Mouse (Mus musculus) neural tube, embryonic 14.5 days (tissue): ENCODE data around the gene Tars. TPM values are rescaled to one million over a fixed set of nuclear protein-coding genes. Genes with fewer than 3 reads are reported as not detected.

Experiments used
- ATAC-seq: fragments of 200-750 bp; cut with Nextera tagmentation; 2 replicates; pipeline ENCODE4 v1.8.0; 2017; ENCODE audit warnings: low read depth, mild to moderate bottlenecking, moderate TSS enrichment, moderate library complexity
- H3K27ac ChIP-seq: fragments of 300-500 bp; sonication (generic); 2 replicates; pipeline ENCODE4 v1.5.1; 2014; ENCODE audit warnings: low read depth, mild to moderate bottlenecking, control low read depth, low read length, moderate library complexity, mixed read lengths
- H3K27me3 ChIP-seq: fragments of 300-500 bp; sonication (generic); 2 replicates; pipeline ENCODE4 v1.6.1; 2014; ENCODE audit warnings: low read length; ENCODE audit not compliant: control insufficient read depth, insufficient read depth
- H3K36me3 ChIP-seq: fragments of 300-500 bp; sonication (generic); 2 replicates; pipeline ENCODE4 v1.6.1; 2014; ENCODE audit warnings: low read length, mixed read lengths; ENCODE audit not compliant: control insufficient read depth, insufficient read depth
- H3K4me1 ChIP-seq: fragments of 300-500 bp; sonication (generic); 2 replicates; pipeline ENCODE4 v1.6.1; 2014; ENCODE audit warnings: low read length; ENCODE audit not compliant: control insufficient read depth, insufficient read depth
- H3K4me2 ChIP-seq: fragments of 300-500 bp; sonication (generic); 2 replicates; pipeline ENCODE4 v1.6.1; 2014; ENCODE audit warnings: mild to moderate bottlenecking, low read depth, low read length, control low read depth
- H3K4me3 ChIP-seq: fragments of 300-500 bp; sonication (generic); 2 replicates; pipeline ENCODE4 v1.5.1; 2014; ENCODE audit warnings: low read depth, low read length, control low read depth, mixed read lengths
- H3K9ac ChIP-seq: fragments of 300-500 bp; sonication (generic); replicated peaks from 2 replicates; pipeline ENCODE4 v1.6.1; 2014; ENCODE audit warnings: low read depth, mild to moderate bottlenecking, control low read depth, low read length, mixed read lengths
- H3K9me3 ChIP-seq: fragments of 300-500 bp; sonication (generic); 2 replicates; pipeline ENCODE4 v1.6.1; 2016; ENCODE audit warnings: low read length; ENCODE audit not compliant: control insufficient read depth
- WGBS: fragments of 180-500 bp; shearing (Covaris S2); extraction: QIAGEN DNeasy Blood & Tissue Kit; methylation state at CpG from one replicate; pipeline ENCODE4 v1.1.7; 2014; 5-methylcytosine and 5-hydroxymethylcytosine counted together
- polyA plus RNA-seq: library from polyadenylated mRNA; unstranded; fragments of >200 nt; fragmentation: Nextera tagmentation; extraction: Ambion mirVana; gene quantifications from 2 replicates; pipeline ENCODE4 v1.2.1, GENCODE M21; 2014

Tars gene
- 45.4 and 50.0 TPM in 2 replicates for polyA plus RNA-seq

DNA sequence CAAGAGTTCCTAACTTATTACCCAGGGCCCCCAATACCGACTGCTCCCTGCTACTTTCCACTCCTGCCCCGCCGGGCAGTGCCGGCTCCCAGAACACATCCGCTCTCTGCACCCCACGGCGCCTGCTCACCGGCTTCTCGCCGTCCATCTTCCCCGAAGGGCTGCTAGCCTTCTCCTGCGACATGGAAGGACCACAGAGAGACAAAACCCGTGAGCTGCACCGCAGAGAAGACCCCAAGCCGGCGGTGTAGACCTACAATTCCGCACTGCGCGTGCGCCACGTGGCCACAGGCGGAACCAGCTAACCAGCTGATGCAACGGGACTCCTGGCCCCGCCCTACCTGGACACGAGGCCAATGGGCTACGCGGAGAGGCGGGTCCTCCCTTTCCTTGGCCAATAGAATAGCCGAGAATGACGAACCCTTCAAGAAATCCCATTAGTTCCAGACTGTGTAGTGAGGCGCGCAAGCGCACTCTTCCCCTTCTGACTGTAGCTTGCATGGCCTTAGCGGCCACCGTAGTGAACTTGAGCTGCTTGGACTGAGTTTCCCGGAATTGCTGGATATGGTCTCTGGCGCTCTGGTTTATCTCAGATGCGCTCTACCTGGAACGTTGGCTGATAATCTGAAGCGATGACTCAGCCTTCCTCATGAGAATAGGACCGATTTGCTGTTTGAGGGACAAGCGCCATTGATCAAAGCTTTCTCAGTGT, at the start of gene Tars:
Gene Tars, minus strand, starts transcription at position 310 of the 712 bp plus-strand sequence.
- peak; percentile 100 for ATAC-seq
- H3K4me2 ChIP-seq: peak within 1 kb of the TSS; percentile 85
- H3K27ac ChIP-seq: peak within 1 kb of the TSS; percentile 60
- peaks cover 7% of the 10 kb centered on the region; the same call in 1 of the 2 replicates for H3K4me1 ChIP-seq
- H3K36me3 ChIP-seq: 0 out of 2 replicates have a peak, but pooled peaks cover 3% of the 10 kb centered on the region
- under 1% methylated on average over 42 of the region's 42 CpGs for WGBS
- no peaks in the 10 kb centered on the region for H3K27me3 ChIP-seq
- H3K4me3 ChIP-seq: peak within 1 kb of the TSS; percentile 79
- H3K9ac ChIP-seq: peak within 1 kb of the TSS; percentile 72
- no peaks in the 10 kb centered on the region for H3K9me3 ChIP-seq

DNA sequence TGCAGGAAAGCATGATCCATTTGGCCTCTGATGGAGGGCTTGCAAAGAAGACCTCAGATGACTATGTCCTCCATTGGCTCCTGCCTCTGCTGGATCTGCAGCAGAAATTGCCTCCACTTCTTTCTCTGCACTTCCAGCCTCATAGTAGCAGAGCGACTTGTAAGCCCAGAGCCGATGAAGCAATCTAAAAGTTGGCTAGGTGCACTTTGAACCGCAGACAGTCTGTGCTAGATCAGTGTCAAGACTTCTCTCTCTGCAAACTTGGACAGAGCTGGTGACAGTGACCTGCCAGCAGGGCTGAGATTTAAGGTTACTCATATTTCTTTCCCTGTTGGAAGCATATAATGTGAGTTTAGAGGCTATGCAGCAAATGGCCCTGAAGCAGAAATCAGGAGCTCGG, 37.9 kb upstream of the Tars start:
- WGBS: 94% methylated on average over 4 of the region's 4 CpGs
- no peak overlapping the region for H3K4me3 ChIP-seq
- no peak overlapping the region for H3K27ac ChIP-seq
- no peak overlapping the region for H3K4me2 ChIP-seq
- no peaks in the 10 kb centered on the region for H3K36me3 ChIP-seq
- ATAC-seq: no peak
- H3K9ac ChIP-seq: no peak overlapping the region
- no peaks in the 10 kb centered on the region for H3K27me3 ChIP-seq
- H3K9me3 ChIP-seq: no peaks in the 10 kb centered on the region
- H3K4me1 ChIP-seq: no peaks in the 10 kb centered on the region

DNA sequence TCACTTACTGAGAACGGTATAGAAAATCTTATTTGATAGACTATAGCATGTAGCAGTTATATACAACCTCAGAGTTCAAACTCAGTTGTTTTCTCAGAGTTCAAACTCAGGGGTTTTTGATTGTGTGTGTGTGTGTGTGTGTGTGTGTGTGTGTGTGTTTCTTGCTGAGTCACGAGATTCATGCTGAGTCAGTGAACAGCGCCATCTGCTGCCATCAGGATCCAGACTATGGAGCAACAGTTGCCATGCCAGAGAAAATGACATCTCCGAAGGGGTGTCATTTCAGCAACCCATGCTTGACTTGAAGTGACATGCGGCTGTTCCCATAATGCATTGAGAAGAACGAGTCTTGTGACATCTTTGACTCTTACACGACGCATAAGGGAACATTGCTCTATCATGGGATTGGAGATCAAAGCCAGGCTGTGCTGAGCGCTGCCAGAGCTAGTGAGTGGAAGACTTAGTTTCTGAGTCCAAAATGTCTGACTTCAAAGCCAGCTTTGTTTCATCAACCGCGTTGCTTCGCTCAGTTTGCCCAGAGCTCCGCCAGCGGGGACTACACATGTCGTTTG, 37.3 kb upstream of the Tars start:
- Histone ChIP-seq H3K9ac (no peak overlapping the region), H3K4me2 (no peak overlapping the region), H3K27me3 (no peaks in the 10 kb centered on the region), H3K27ac (no peak overlapping the region), H3K9me3 (no peaks in the 10 kb centered on the region), H3K36me3 (no peaks in the 10 kb centered on the region), H3K4me1 (no peaks in the 10 kb centered on the region), H3K4me3 (no peak overlapping the region)
- no peak for ATAC-seq
- WGBS: 94% methylated on average over 15 of the region's 15 CpGs

DNA sequence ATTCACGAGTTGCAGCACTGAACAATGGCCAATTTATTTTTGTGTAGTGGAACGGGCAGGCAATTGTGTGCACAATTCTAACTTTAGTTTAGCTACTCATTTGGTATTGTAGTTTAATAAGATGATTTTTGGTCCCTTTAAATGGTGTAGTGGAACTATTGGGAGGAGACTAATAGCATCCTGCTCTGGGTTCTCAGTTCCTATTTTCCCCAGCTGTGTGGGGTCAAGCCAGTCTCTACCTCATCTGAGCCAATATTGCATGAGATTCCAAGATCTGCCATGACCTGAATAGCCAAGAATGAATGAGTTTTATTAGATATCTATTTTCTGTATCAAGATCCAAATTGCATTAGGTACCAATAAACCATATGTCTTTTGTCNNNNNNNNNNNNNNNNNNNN, 27.4 kb upstream of the Tars start:
- ATAC-seq: no peak
- H3K4me2 ChIP-seq: no peak overlapping the region
- H3K27ac ChIP-seq: no peak overlapping the region
- H3K4me1 ChIP-seq: no peaks in the 10 kb centered on the region
- no peaks in the 10 kb centered on the region for H3K36me3 ChIP-seq
- no peaks in the 10 kb centered on the region for H3K9me3 ChIP-seq
- 74% methylated on average over 2 of the region's 2 CpGs for WGBS
- H3K4me3 ChIP-seq: no peak overlapping the region
- H3K9ac ChIP-seq: no peak overlapping the region
- H3K27me3 ChIP-seq: no peaks in the 10 kb centered on the region

DNA sequence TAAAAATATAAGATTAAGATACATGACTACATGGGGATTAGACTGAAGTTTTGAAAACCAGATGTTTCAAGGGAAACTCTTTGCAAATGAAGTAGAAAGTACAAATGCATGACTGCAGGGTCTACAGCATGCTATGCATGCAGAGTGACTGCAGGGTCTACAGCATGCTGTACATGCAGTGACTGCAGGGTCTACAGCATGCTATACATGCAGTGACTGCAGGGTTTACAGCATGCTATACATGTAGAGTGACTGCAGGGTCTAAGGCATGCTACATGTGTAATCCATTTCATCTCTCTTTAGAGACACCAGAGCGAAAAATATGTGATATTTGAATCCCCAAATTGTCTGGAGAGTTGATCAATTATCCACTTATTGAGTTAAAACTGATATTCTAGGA, 14.0 kb upstream of the Tars start:
- no peak overlapping the region for H3K9ac ChIP-seq
- H3K36me3 ChIP-seq: no peaks in the 10 kb centered on the region
- no peaks in the 10 kb centered on the region for H3K9me3 ChIP-seq
- no peaks in the 10 kb centered on the region for H3K27me3 ChIP-seq
- 89% methylated on average over 1 of the region's 1 CpGs for WGBS
- no peak for ATAC-seq
- H3K4me3 ChIP-seq: no peak overlapping the region
- no peaks in the 10 kb centered on the region for H3K4me1 ChIP-seq
- no peak overlapping the region for H3K4me2 ChIP-seq
- H3K27ac ChIP-seq: no peak overlapping the region

DNA sequence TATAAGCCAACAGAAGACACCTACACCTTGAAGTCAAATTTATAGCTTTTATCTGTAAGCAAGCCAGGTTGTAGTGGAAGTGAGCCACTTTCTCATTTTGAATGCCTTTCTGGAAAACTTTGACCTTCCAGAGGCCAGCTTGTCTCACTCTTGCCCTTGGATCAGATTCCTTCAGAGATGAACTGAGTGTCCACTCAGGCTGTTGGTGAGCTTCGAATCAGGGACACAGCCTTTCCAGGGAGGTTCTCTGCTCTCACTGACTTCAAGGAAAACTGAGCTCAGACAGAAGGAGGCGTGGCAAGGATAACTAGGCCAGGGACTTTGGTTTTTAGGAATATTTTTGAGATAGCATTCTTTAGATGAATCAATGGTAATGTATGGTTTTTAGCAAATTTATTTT, 13.1 kb upstream of the Tars start:
- H3K27me3 ChIP-seq: no peaks in the 10 kb centered on the region
- no peak for ATAC-seq
- H3K27ac ChIP-seq: no peak overlapping the region
- no peak overlapping the region for H3K4me2 ChIP-seq
- H3K9me3 ChIP-seq: no peaks in the 10 kb centered on the region
- no peak overlapping the region for H3K4me3 ChIP-seq
- 83% methylated on average over 2 of the region's 2 CpGs for WGBS
- H3K9ac ChIP-seq: no peak overlapping the region
- no peaks in the 10 kb centered on the region for H3K4me1 ChIP-seq
- H3K36me3 ChIP-seq: no peaks in the 10 kb centered on the region

DNA sequence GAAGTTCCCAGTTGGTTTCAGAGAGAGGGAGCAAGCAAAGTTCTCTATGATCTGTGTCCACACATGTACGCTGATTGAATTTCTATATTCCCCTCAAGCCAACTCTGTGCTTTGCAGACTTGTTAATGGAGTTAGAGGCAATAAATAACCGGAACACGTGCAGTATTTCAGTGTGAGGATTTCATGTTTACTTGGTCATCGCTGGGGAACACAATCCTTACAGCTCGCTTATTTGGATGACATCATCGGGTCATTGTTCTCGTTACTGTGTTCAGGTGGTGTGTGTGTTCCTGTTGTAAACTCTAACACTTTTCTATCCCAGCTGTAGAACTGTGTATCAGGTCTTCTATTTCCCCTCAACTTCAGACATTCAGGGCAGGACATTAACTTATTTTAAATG, 12.4 kb upstream of the Tars start:
- H3K9me3 ChIP-seq: no peaks in the 10 kb centered on the region
- H3K27ac ChIP-seq: no peak overlapping the region
- WGBS: 78% methylated on average over 7 of the region's 7 CpGs
- no peaks in the 10 kb centered on the region for H3K36me3 ChIP-seq
- no peak overlapping the region for H3K9ac ChIP-seq
- H3K4me2 ChIP-seq: no peak overlapping the region
- ATAC-seq: no peak
- no peaks in the 10 kb centered on the region for H3K4me1 ChIP-seq
- H3K4me3 ChIP-seq: no peak overlapping the region
- no peaks in the 10 kb centered on the region for H3K27me3 ChIP-seq

DNA sequence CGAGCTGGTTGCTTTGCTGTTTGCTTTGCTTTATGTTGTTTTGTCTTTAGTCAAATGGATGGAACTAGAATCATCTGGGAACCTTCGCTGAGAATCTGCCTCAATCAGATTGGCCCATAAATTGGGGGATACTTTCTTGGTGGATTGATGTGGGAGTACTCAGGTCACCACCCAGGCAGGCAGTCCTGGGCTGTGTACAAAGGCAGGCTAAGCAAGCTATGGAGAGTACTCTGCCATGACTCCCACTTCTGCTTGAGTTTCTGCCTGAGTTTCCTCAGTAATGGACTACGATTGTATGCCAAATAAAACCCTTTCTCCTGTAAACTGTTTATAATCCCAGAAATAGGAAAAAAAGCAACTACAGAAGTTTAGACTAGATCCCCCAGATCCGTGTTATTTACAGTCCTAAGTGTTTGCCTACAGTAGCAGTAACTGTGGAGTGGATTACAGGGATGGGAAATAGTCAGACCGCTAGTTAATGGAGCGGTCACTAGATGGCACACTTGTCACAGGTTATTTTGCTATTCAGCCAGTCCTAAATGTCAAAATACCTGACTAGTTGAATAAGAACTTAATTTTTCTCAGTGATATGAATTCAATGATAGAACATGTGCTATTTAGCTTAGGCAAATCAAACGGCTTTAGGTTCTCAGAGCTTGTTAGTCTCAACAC, 8.8 kb upstream of the Tars start:
- Histone ChIP-seq H3K4me2 (no peak overlapping the region), H3K27me3 (no peaks in the 10 kb centered on the region), H3K9me3 (no peaks in the 10 kb centered on the region), H3K9ac (no peak overlapping the region), H3K36me3 (no peaks in the 10 kb centered on the region), H3K4me1 (no peaks in the 10 kb centered on the region), H3K4me3 (no peak overlapping the region), H3K27ac (no peak overlapping the region)
- WGBS: 43% methylated on average over 7 of the region's 7 CpGs
- peak; percentile 72 for ATAC-seq

DNA sequence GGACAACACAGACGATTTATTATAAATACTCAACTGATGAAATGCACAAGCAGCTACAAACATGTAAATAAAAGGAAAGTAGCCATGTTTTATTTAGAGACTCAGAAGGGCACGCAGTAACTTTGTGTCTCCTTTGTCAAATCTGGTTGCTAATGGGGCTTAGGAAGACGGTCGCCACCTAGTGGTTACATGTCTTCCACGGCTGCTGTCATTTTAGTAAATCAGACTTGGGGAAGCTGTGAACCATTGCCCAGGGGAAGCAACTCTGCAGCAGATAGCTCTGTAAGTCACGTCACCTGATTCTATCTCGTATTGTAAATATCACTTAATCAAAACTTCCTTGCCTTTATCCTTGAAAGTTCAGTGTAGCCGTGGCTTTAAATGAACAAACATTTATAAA, 7.9 kb upstream of the Tars start:
- Histone ChIP-seq H3K9ac (no peak overlapping the region), H3K4me1 (no peaks in the 10 kb centered on the region), H3K9me3 (no peaks in the 10 kb centered on the region), H3K27ac (no peak overlapping the region), H3K4me2 (no peak overlapping the region), H3K4me3 (no peak overlapping the region), H3K27me3 (no peaks in the 10 kb centered on the region), H3K36me3 (no peaks in the 10 kb centered on the region)
- peak; percentile 29; the same call in 1 of the 2 replicates for ATAC-seq
- 17% methylated on average over 8 of the region's 8 CpGs for WGBS
